Comparison of ENCODE assay signal across 11 mouse cellular contexts in genomic region chr3:85500096-85500495, GRCm38 (mm10).
"Had no signal": no experiment of that assay in that cellular context is flagged by ENCODE, and none has a peak within 500 bp of the region (broad histone marks: within the 10 kb centered on the region; RNA-seq: fewer than 3 reads in every experiment).

No protein-coding gene starts in this region.

- DNase-seq: left cerebral cortex, postnatal 4 days; liver; liver, embryonic 13.5 days; liver, postnatal 0 days; lung, adult 18-20 months; lung, adult 2 months; lung, embryonic 14.5 days; lung, postnatal 14 days; lung, postnatal 36 days; lung, postnatal 4 days; midbrain, embryonic 14.5 days had no signal
